Mouse (Mus musculus) neural tube, embryonic 13.5 days (tissue): ENCODE measurements around the gene Olfr362. TPM values are rescaled to one million over a fixed set of nuclear protein-coding genes. Genes with fewer than 3 reads are reported as not detected.
"Not testable (repeated sequence)": the region's sequence is repeated elsewhere in the genome, so short reads cannot be mapped to it uniquely, and the experiment has no call there.

Experiments
- ATAC-seq: fragments of 200-750 bp; cut with Nextera tagmentation; 2 replicates; pipeline ENCODE4 v1.8.0; 2017; ENCODE audit warnings: low read depth, mild to moderate bottlenecking, moderate TSS enrichment, moderate library complexity
- H3K27ac ChIP-seq: fragments of 300-500 bp; sonication (generic); replicated peaks from 2 replicates; pipeline ENCODE4 v1.5.1; 2015; ENCODE audit warnings: moderate library complexity, mild to moderate bottlenecking, inconsistent platforms
- H3K27me3 ChIP-seq: fragments of 300-500 bp; sonication (generic); 2 replicates; pipeline ENCODE4 v1.6.1; 2015; ENCODE audit warnings: mild to moderate bottlenecking, inconsistent platforms
- H3K36me3 ChIP-seq: fragments of 300-500 bp; sonication (generic); 2 replicates; pipeline ENCODE4 v1.6.1; 2015; ENCODE audit warnings: mild to moderate bottlenecking, inconsistent platforms
- H3K4me1 ChIP-seq: fragments of 300-500 bp; sonication (generic); replicated peaks from 2 replicates; pipeline ENCODE4 v1.6.1; 2015; ENCODE audit warnings: inconsistent platforms
- H3K4me2 ChIP-seq: fragments of 300-500 bp; sonication (generic); 2 replicates; pipeline ENCODE4 v1.6.1; 2015; ENCODE audit warnings: inconsistent platforms, mild to moderate bottlenecking, moderate library complexity
- H3K4me3 ChIP-seq: fragments of 300-500 bp; sonication (generic); 2 replicates; pipeline ENCODE4 v1.5.1; 2015; ENCODE audit warnings: mild to moderate bottlenecking, inconsistent platforms
- H3K9ac ChIP-seq: fragments of 300-500 bp; sonication (generic); 2 replicates; pipeline ENCODE4 v1.6.1; 2015; ENCODE audit warnings: moderate library complexity, mild to moderate bottlenecking, inconsistent platforms
- H3K9me3 ChIP-seq: fragments of 300-500 bp; sonication (generic); 2 replicates; pipeline ENCODE4 v1.6.1; 2016; ENCODE audit warnings: inconsistent platforms
- WGBS: fragments of 180-500 bp; shearing (Covaris S2); methylation state at CpG from one replicate; pipeline ENCODE4 v1.1.7; 2015; 5-methylcytosine and 5-hydroxymethylcytosine counted together
- polyA plus RNA-seq: library from polyadenylated mRNA; unstranded; fragments of >200 nt; fragmentation: Nextera tagmentation; extraction: Ambion mirVana; gene quantifications from 2 replicates; pipeline ENCODE4 v1.2.1, GENCODE M21; 2015

The Olfr362 gene
- not detected in 2 replicates for polyA plus RNA-seq

DNA sequence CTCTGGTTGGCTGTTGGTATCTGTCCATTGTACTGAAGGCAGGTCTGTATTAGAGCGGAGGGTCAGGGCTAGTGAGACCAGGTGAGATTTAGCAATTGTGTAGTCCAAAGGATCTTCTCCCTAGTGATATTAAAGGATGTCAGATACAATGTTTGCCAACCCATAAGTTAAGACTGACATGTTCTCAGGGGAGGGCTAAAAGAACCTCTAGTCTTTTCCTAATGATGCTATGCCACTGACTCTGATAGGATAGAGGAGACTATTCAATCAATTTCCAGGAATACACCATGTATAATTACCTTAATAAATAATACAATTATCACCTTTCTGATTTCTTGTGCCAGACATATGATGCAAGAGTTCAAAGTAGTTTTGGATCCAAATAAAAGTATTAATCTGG lies at the start of gene Olfr362:
TSS of gene Olfr362 (minus strand) at position 101 of the 400 bp plus-strand sequence.
- H3K9me3 ChIP-seq, result peaks cover 8% of the 10 kb centered on the region; the same call in 1 of the 2 replicates
- 95% methylated on average over 1 of the region's 1 CpGs for WGBS
- H3K27ac ChIP-seq, result no peak within 1 kb of the TSS
- H3K4me2 ChIP-seq, result no peak within 1 kb of the TSS
- H3K27me3 ChIP-seq, result no peaks in the 10 kb centered on the region
- ATAC-seq, result no peak
- H3K9ac ChIP-seq, result no peak within 1 kb of the TSS
- H3K36me3 ChIP-seq, result no peaks in the 10 kb centered on the region
- H3K4me1 ChIP-seq, result no peaks in the 10 kb centered on the region
- H3K4me3 ChIP-seq, result no peak within 1 kb of the TSS

DNA sequence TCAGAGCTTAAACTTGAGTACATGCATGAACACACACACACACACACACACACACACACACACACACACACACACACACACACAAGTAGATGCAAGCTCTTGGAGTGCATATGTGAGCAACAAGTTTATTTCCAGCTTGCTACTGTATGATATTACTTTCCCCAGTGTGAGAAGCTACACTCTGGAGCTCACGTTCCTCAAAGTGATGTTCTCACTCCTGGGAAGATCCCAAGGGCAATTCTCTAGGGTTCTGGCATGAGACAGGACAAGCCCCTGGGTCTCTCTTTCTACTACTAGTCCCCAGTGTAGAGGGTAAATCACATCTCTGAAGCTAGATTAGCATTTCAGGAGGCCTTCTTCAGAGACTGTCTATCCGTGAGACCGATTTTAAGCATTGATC lies 21.3 kb upstream of the Olfr362 start, which contains the start of gene Olfr364-ps1:
TSS of gene Olfr364-ps1 (plus strand) at position 301 of the 400 bp plus-strand sequence.
- Histone ChIP-seq H3K27ac (no peak within 1 kb of the TSS), H3K27me3 (no peaks in the 10 kb centered on the region), H3K4me3 (no peak within 1 kb of the TSS), H3K9ac (no peak within 1 kb of the TSS), H3K9me3 (peaks cover 14% of the 10 kb centered on the region), H3K36me3 (no peaks in the 10 kb centered on the region), H3K4me1 (no peaks in the 10 kb centered on the region), H3K4me2 (no peak within 1 kb of the TSS)
- ATAC-seq, result no peak
- WGBS, result 86% methylated on average over 3 of the region's 3 CpGs

- H3K27me3 ChIP-seq, H3K9ac ChIP-seq, H3K36me3 ChIP-seq, H3K4me1 ChIP-seq, H3K27ac ChIP-seq, H3K9me3 ChIP-seq, ATAC-seq, H3K4me3 ChIP-seq, H3K4me2 ChIP-seq: not testable (repeated sequence)
- WGBS, result 57% methylated on average over 1 of the region's 1 CpGs
Observed at GRCm38 (mm10) chr2:37089190-37089589, 28.5 kb downstream of the Olfr362 start, which contains the start of gene Olfr361. Gene Olfr361, minus strand, starts transcription at chr2:37089290.

DNA sequence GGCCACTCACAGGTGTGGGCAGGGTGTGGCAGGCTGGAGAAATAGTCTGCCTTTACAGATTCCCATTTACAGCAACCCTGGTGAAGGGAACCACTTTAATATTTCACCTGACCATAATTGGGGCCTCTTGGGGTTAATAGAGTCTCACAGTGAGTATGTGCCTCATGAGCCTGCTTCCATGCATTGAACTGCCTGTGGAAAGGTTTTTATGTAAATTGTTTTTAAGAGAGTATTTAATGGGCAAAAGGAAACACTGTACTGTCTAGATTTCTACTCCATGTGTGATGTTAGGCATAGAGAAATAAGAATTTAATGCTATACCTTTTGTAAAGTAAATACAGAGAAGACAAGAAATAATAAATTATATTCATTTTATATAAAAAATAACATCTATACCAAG lies 52.3 kb downstream of the Olfr362 start, which contains the start of gene Olfr360:
TSS of gene Olfr360 (plus strand) at position 301 of the 400 bp plus-strand sequence.
- Histone ChIP-seq H3K4me1 (no peaks in the 10 kb centered on the region), H3K4me3 (no peak within 1 kb of the TSS), H3K27ac (no peak within 1 kb of the TSS), H3K36me3 (no peaks in the 10 kb centered on the region), H3K9me3 (peaks cover 17% of the 10 kb centered on the region; the same call in 1 of the 2 replicates), H3K27me3 (no peaks in the 10 kb centered on the region), H3K9ac (no peak within 1 kb of the TSS), H3K4me2 (no peak within 1 kb of the TSS)
- ATAC-seq, result no peak

Other genes starting within 250 kb of the Olfr362 start
- gene Olfr352, start 249.4 kb downstream of the Olfr362 start, polyA plus RNA-seq, result not detected in 2 replicates
- gene Olfr353, start 225.0 kb downstream of the Olfr362 start, polyA plus RNA-seq, result not detected in 2 replicates
- gene Olfr354, start 212.2 kb downstream of the Olfr362 start, polyA plus RNA-seq, result not detected in 2 replicates
- gene Olfr355, start 189.0 kb downstream of the Olfr362 start, polyA plus RNA-seq, result not detected in 2 replicates
- not detected in 2 replicates for gene Olfr356, start 180.8 kb downstream of the Olfr362 start, polyA plus RNA-seq
- not detected in 2 replicates for gene Olfr357, start 124.1 kb downstream of the Olfr362 start, polyA plus RNA-seq
- gene Olfr358, start 108.6 kb downstream of the Olfr362 start, polyA plus RNA-seq, result not detected in 2 replicates
- not detected in 2 replicates for gene Olfr360, start 52.2 kb downstream of the Olfr362 start, polyA plus RNA-seq
- gene Olfr361, start 28.6 kb downstream of the Olfr362 start, polyA plus RNA-seq, result not detected in 2 replicates
- gene Olfr364-ps1, start 21.4 kb upstream of the Olfr362 start, polyA plus RNA-seq, result not detected in 2 replicates
- not detected in 2 replicates for gene Olfr365, start 70.3 kb upstream of the Olfr362 start, polyA plus RNA-seq
- not detected in 2 replicates for gene Olfr366, start 93.7 kb upstream of the Olfr362 start, polyA plus RNA-seq
- gene Olfr368, start 208.6 kb upstream of the Olfr362 start, polyA plus RNA-seq, result not detected in 2 replicates
- 71.7 and 77.8 TPM in 2 replicates for gene Pdcl, start 241.4 kb upstream of the Olfr362 start, polyA plus RNA-seq